Mouse (Mus musculus): ENCODE results near the gene Tgfb1i1. TPM values are rescaled to one million over a fixed set of nuclear protein-coding genes. Genes with fewer than 3 reads are reported as not detected.

The Tgfb1i1 gene
- total and polyA plus RNA-seq, 2 experiments from 2014 or later: 93.8 to 112 TPM

DNA sequence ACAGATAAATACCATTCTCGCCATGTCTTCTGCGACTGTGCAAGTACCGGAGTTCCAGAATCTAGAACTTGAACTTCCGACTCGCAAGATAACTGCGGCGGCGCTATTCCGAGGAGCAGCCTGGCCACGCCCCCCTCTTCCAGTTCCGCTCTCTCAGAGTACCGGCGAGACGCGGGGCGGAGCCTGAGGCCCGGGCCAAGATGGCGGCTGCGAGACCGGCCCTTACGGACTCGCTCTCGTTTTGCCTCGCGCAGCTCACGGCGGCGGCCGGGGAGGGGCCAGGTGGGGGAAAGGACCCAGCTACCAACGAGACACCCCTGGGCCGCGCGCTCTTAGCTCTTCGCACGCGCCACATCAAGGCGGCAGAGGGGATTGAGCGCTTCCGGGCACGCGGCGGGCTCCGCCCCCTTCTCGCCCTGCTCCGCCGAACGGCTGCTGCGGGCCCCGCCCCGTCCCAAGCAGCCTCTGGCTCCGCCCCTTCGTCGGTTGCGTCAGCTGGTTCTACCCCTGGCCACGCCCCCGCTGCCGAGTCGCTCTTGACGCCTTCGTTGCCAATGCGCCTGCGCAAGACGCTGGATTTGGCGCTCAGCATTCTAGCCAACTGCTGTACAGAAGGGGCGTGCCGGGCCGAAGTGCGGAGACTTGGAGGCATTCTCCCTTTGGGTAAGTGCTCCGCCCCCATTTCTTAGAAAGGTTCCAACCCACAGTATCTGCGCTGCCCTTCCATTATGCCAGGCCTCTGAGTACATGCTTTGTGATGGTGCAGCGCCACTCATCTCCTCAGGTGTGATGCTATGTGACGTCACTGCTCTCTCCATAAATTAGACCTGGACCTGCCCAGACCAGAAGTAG lies 8.5 kb upstream of the Tgfb1i1 start, which contains the start of gene 9130023H24Rik:
Gene 9130023H24Rik, minus strand, starts transcription at position 105 of the 852 bp plus-strand sequence.
- TF ChIP-seq CTCF (IDR thresholded peaks at IDR 0.05; ENCODE audit: low read depth) (0 out of 2 replicates have a peak, but pooled peaks have one; percentile 13), EP300 (IDR thresholded peaks at IDR 0.05; ENCODE audit: low read depth) (no peak; the same call in 1 of the 2 replicates)
- under 1% methylated on average over 67 of the region's 72 CpGs for WGBS
- peak; percentile 91 for ATAC-seq (ENCODE audit: insufficient read depth, low read depth)

GRCm38 (mm10) chr7:128238991-128239390 lies 7.6 kb upstream of the Tgfb1i1 start:
- TF ChIP-seq CTCF (IDR thresholded peaks at IDR 0.05; ENCODE audit: low read depth) (peak; percentile 48), EP300 (IDR thresholded peaks at IDR 0.05; ENCODE audit: low read depth) (no peak)
- DNase-seq (ENCODE audit: low spot score) (peak; percentile 63), ATAC-seq (ENCODE audit: insufficient read depth, low read depth) (no peak)
- Histone ChIP-seq H3K4me2 (ENCODE audit: low read depth, low read length) (peak overlapping the region; percentile 68), H3K27me3 (ENCODE audit: control insufficient read depth, insufficient read depth, low read length) (no peaks in the 10 kb centered on the region), H3K4me1 (ENCODE audit: control insufficient read depth, insufficient read depth) (no peaks in the 10 kb centered on the region; the same call in 1 of the 2 replicates), H3K9ac (replicated peaks; ENCODE audit: low read depth, low read length) (no peak overlapping the region), H3K27ac (ENCODE audit: low read depth) (peak overlapping the region; percentile 99), H3K9me3 (replicated peaks; ENCODE audit: control insufficient read depth, low read length) (no peaks in the 10 kb centered on the region), H3K36me3 (replicated peaks; ENCODE audit: control insufficient read depth, insufficient read depth, low read length) (peaks cover 44% of the 10 kb centered on the region), H3K4me3 (ENCODE audit: low read depth, low read length) (peak overlapping the region; percentile 76)
- WGBS: 21% methylated on average over 4 of the region's 4 CpGs

More for the DNA sequence above, 8.5 kb upstream of the Tgfb1i1 start, which contains the start of gene 9130023H24Rik:
- peak; percentile 99 for DNase-seq (ENCODE audit: low spot score)
- H3K9ac ChIP-seq (replicated peaks; ENCODE audit: low read depth, low read length): peak within 1 kb of the TSS; percentile 79
- peak within 1 kb of the TSS; percentile 86 for H3K4me2 ChIP-seq (ENCODE audit: low read depth, low read length)
- H3K4me1 ChIP-seq (ENCODE audit: control insufficient read depth, insufficient read depth): no peaks in the 10 kb centered on the region; the same call in 1 of the 2 replicates
- H3K4me3 ChIP-seq (ENCODE audit: low read depth, low read length): peak within 1 kb of the TSS; percentile 76
- no peaks in the 10 kb centered on the region for H3K27me3 ChIP-seq (ENCODE audit: control insufficient read depth, insufficient read depth, low read length)
- H3K9me3 ChIP-seq (replicated peaks; ENCODE audit: control insufficient read depth, low read length): no peaks in the 10 kb centered on the region
- H3K27ac ChIP-seq (ENCODE audit: low read depth): peak within 1 kb of the TSS; percentile 99
- peaks cover 41% of the 10 kb centered on the region for H3K36me3 ChIP-seq (replicated peaks; ENCODE audit: control insufficient read depth, insufficient read depth, low read length)

DNA sequence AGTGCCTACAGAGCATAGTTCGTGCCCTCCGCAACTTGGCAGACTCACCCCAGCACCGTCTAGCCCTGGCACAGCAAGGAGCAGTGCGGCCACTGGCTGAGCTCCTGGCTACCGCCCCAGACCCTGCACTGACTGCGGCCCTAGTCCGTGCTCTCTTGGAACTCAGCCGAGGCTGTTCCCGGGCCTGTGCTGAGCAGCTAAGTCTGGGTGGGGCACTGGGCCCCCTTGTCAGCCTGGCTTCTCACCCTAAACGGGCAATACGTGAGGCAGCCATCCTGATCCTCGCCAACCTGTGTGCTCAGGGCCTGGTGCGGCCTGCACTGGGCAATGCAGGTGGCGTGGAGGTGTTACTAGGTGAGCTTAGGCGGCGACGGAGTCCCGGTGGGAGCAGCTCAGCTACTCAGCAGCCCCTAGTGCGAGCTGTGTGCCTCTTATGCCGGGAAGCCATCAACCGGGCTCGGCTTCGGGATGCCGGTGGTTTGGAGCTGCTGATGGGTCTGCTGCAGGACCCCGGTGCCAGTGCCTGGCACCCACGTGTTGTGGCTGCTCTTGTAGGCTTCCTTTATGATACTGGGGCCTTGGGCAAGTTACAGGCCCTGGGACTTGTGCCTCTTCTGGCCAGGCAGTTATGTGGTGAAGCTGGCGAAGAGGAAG lies 6.4 kb upstream of the Tgfb1i1 start:
- H3K4me1 ChIP-seq (ENCODE audit: control insufficient read depth, insufficient read depth): no peaks in the 10 kb centered on the region; the same call in 1 of the 2 replicates
- H3K9me3 ChIP-seq (replicated peaks; ENCODE audit: control insufficient read depth, low read length): no peaks in the 10 kb centered on the region
- H3K4me3 ChIP-seq (ENCODE audit: low read depth, low read length): no peak overlapping the region
- no peaks in the 10 kb centered on the region for H3K27me3 ChIP-seq (ENCODE audit: control insufficient read depth, insufficient read depth, low read length)
- no peak overlapping the region for H3K9ac ChIP-seq (replicated peaks; ENCODE audit: low read depth, low read length)
- no peak overlapping the region for H3K4me2 ChIP-seq (ENCODE audit: low read depth, low read length)
- WGBS: 90% methylated on average over 27 of the region's 27 CpGs
- peaks cover 56% of the 10 kb centered on the region for H3K36me3 ChIP-seq (replicated peaks; ENCODE audit: control insufficient read depth, insufficient read depth, low read length)
- TF ChIP-seq CTCF (IDR thresholded peaks at IDR 0.05; ENCODE audit: low read depth) (no peak), EP300 (IDR thresholded peaks at IDR 0.05; ENCODE audit: low read depth) (no peak)
- ATAC-seq (ENCODE audit: insufficient read depth, low read depth) (no peak), DNase-seq (ENCODE audit: low spot score) (no peak)
- no peak overlapping the region for H3K27ac ChIP-seq (ENCODE audit: low read depth)

- Histone ChIP-seq H3K4me3 (ENCODE audit: low read depth, low read length) (no peak overlapping the region), H3K4me1 (ENCODE audit: control insufficient read depth, insufficient read depth) (peaks cover 8% of the 10 kb centered on the region; the same call in 1 of the 2 replicates), H3K36me3 (replicated peaks; ENCODE audit: control insufficient read depth, insufficient read depth, low read length) (peaks cover 51% of the 10 kb centered on the region), H3K9ac (replicated peaks; ENCODE audit: low read depth, low read length) (no peak overlapping the region), H3K9me3 (replicated peaks; ENCODE audit: control insufficient read depth, low read length) (no peaks in the 10 kb centered on the region), H3K4me2 (ENCODE audit: low read depth, low read length) (no peak overlapping the region), H3K27me3 (ENCODE audit: control insufficient read depth, insufficient read depth, low read length) (no peaks in the 10 kb centered on the region), H3K27ac (ENCODE audit: low read depth) (no peak overlapping the region)
- DNase-seq (ENCODE audit: low spot score): no peak
- ATAC-seq (ENCODE audit: insufficient read depth, low read depth): no peak
- TF ChIP-seq CTCF (IDR thresholded peaks at IDR 0.05; ENCODE audit: low read depth) (no peak), EP300 (IDR thresholded peaks at IDR 0.05; ENCODE audit: low read depth) (no peak)
- WGBS: 94% methylated on average over 16 of the region's 16 CpGs
Measured at GRCm38 (mm10) chr7:128242331-128242730, 4.3 kb upstream of the Tgfb1i1 start.

DNA sequence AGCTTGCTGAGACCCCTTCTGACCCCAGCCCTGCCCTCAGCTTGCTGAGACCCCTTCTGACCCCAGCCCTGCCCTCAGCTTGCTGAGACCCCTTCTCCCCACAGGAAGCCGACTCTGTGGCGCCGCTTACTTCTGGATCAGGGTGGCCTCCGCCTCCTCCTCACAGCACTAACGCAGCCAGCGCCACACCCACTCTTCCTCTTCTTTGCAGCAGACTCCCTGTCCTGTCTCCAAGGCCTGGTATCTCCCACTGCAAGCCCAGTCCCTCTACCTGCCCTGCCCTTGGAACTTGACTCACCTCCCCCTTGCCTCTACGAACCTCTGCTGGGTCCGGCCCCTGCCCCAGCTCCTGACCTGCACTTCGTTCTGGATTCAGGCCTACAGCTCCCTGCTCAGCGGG lies 2.7 kb upstream of the Tgfb1i1 start:
- Histone ChIP-seq H3K9me3 (replicated peaks; ENCODE audit: control insufficient read depth, low read length) (no peaks in the 10 kb centered on the region), H3K4me2 (ENCODE audit: low read depth, low read length) (no peak overlapping the region), H3K27ac (ENCODE audit: low read depth) (no peak overlapping the region), H3K27me3 (ENCODE audit: control insufficient read depth, insufficient read depth, low read length) (no peaks in the 10 kb centered on the region), H3K4me1 (ENCODE audit: control insufficient read depth, insufficient read depth) (peaks cover 17% of the 10 kb centered on the region), H3K9ac (replicated peaks; ENCODE audit: low read depth, low read length) (no peak overlapping the region), H3K4me3 (ENCODE audit: low read depth, low read length) (no peak overlapping the region), H3K36me3 (replicated peaks; ENCODE audit: control insufficient read depth, insufficient read depth, low read length) (peaks cover 54% of the 10 kb centered on the region)
- WGBS: 71% methylated on average over 10 of the region's 10 CpGs
- ATAC-seq (ENCODE audit: insufficient read depth, low read depth) (no peak), DNase-seq (ENCODE audit: low spot score) (no peak)
- TF ChIP-seq CTCF (IDR thresholded peaks at IDR 0.05; ENCODE audit: low read depth): no peak
